In genomic region chr7:28165406-28165805, GRCm38 (mm10) we compare ENCODE assay signal across 1 mouse cellular context.
A peak's percentile ranks its signal among the peaks of the same experiment; 100 is the strongest.
TF ChIP-seq lines count a peak whose summit lies in the region.

No protein-coding gene starts in this region.

TF ChIP-seq in MEL, 35 proteins besides CTCF, POLR2A, EP300 and RAD21:
- TF ChIP-seq SMC3 (IDR thresholded peaks at IDR 0.05; ENCODE audit: low read depth, low read length) (0 out of 2 replicates have a peak, but pooled peaks have one; percentile 5), ZMIZ1 (IDR thresholded peaks at IDR 0.05; ENCODE audit: low read depth, low read length) (no peak), MEF2A (IDR thresholded peaks at IDR 0.05; ENCODE audit: extremely low read depth, insufficient replicate concordance, low read depth, low read length, poor library complexity, severe bottlenecking) (no peak), JUND (IDR thresholded peaks at IDR 0.05; ENCODE audit: low read depth, low read length) (no peak), MXI1 (IDR thresholded peaks at IDR 0.05; ENCODE audit: low read depth, low read length) (no peak), GATA1 (IDR thresholded peaks at IDR 0.05; ENCODE audit: low read depth, low read length) (no peak)
